Mouse (Mus musculus): ENCODE results near the gene Nhlh1. TPM values are rescaled to one million over a fixed set of nuclear protein-coding genes. Genes with fewer than 3 reads are reported as not detected.

The Nhlh1 gene
- total RNA-seq (2023) = not detected

DNA sequence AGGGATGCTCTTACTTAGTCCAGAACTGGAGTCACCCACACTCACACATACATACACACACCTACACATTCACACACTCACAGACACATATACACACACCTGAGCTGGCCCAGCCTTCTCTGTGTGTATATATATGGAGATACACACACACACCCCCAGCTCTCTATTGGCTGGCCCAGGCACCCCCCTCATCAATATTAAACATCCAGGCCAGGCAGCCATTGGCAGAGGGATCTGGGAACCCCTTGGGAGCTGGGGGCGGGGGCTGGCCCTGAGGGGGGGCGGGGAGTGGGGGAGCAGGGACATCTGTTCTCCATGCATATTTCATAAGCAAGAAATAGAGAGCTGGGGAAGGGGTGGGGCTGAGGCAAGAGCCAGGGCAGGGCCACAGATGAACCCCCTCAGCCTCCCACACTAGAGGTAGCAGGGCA lies at the start of gene Nhlh1:
Gene Nhlh1, minus strand, starts transcription at position 83 of the 431 bp plus-strand sequence.

DNA sequence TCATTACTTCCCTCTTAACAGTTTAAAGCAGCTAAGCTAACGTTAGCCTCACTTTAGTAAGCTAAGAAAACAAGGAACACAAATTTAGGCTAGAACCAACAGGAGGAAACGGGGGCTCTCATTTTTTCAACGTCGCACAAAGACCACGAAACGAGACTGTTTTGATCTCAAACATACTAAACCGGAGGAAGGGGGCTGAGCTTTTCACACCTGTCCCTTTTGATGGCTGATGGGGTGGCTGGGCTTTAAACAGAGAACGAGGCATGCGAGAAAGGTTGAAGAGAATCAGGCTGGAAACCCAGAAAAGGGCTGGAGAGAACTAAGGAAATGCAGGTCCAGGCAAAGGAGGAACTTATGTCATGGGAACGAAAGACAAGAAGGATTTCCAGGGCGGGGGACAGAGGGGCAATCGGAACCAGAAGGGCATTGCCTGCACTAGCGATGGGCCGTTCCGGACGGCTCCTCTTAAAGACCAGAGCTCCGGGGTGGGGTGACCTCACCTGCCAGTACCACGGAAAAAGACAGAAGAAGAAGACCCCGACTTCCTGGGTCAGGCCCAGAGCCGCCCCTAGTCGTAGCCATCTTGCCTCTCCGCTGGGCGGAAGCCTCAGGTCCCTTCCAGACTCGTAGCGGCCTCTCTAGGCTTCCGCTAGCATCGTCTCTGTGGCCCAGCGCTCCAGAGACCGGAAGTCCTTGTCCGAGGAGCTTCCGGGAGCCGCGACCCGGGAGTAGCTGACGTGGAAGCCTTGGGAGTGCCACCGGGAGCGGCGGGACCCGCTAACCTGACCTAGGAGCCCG lies 24.9 kb upstream of the Nhlh1 start, which contains the start of the genes Copa and Ncstn:
Gene Copa, plus strand, starts transcription at position 429 of the 798 bp plus-strand sequence.
Gene Ncstn, minus strand, starts transcription at position 695 of the 798 bp plus-strand sequence.

DNA sequence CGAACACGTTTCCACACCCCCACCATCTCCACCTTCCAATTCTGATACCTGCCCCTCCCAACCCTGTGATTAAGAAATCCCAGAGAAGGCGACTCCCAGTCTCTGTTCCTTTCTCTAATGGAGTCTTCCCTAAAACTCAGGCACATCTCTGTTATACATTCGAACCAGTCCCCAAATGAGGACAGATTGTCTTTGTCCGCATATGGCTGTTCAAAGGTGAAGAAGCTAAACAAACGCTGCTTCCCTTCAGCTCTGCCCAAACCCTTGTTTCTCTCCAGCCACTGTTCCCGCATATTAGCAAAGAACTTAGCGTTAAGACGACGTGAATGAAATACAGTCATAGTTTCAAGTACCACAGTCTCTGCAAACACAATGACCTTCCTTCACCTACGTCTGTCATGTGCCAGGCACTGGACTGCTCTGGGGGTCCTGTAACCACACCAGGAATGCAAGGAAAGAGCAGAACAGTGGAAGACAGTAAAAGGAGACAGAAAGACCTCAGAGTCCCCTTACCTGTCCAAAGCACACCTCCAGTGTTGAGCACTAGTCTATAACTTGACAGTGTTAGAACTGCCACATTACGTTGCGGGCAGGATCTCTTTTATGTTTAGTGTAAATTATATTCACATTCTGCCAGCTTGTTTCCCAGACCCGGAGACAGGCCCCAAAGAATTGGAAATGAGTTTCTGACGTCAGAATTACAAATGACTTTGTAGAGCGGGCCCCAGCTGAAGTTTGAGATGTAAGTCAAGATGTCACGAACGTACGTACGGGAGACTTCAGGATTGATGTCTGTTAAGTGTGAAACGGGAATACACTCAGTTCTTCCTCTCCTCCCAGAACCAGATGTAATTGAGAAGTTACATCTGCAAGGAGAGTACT lies 28.7 kb downstream of the Nhlh1 start, which contains the start of gene Vangl2:
Gene Vangl2, minus strand, starts transcription at position 51 of the 882 bp plus-strand sequence.

Other genes starting within 250 kb of the Nhlh1 start
- gene Cd84, start 217.9 kb downstream of the Nhlh1 start, total RNA-seq (2023) = 100 to 1,000 TPM; 141 to 142 TPM
- 10 to 100 TPM; 29.2 to 30.9 TPM for gene Gm10521, start 161.9 kb downstream of the Nhlh1 start, total RNA-seq (2023)
- 100 to 1,000 TPM; 141 to 174 TPM for gene Slamf6, start 140.1 kb downstream of the Nhlh1 start, total RNA-seq (2023)
- gene Vangl2, start 29.1 kb downstream of the Nhlh1 start, total RNA-seq (2023) = 1 to 10 TPM; 2.8 to 3.4 TPM
- gene Copa, start 25.0 kb upstream of the Nhlh1 start, total RNA-seq (2023) = 100 to 1,000 TPM; 154 to 160 TPM
- 10 to 100 TPM; 79.2 to 81.0 TPM for gene Ncstn, start 25.2 kb upstream of the Nhlh1 start, total RNA-seq (2023)
- gene Pex19, start 69.2 kb upstream of the Nhlh1 start, total RNA-seq (2023) = 10 to 100 TPM; 49.1 to 50.7 TPM
- gene Dcaf8, start 90.5 kb upstream of the Nhlh1 start, total RNA-seq (2023) = 100 to 1,000 TPM; 101 to 109 TPM
- gene Pea15a, start 149.2 kb upstream of the Nhlh1 start, total RNA-seq (2023) = 10 to 100 TPM; 51.7 to 67.5 TPM
- gene Casq1, start 162.3 kb upstream of the Nhlh1 start, total RNA-seq (2023) = not detected
- gene Atp1a4, start 200.8 kb upstream of the Nhlh1 start, total RNA-seq (2023) = not detected
- gene Igsf8, start 204.1 kb upstream of the Nhlh1 start, total RNA-seq (2023) = 10 to 100 TPM; 24.4 to 31.0 TPM
- gene Atp1a2, start 240.5 kb upstream of the Nhlh1 start, total RNA-seq (2023) = under 1 TPM; 0.09 to 0.15 TPM

Measured in T-cell, adult 66 days (primary cell).